Mouse (Mus musculus): ENCODE data around the gene Tns3. TPM values are rescaled to one million over a fixed set of nuclear protein-coding genes. Genes with fewer than 3 reads are reported as not detected.

The Tns3 gene
- polyA plus RNA-seq, 1 experiment from 2014 or later, result 49.6 TPM

- WGBS, result 87% methylated on average over 7 of the region's 7 CpGs
- ATAC-seq (ENCODE audit: insufficient number of reproducible peaks, insufficient read depth, low FRiP score, low TSS enrichment, low read depth), result no peak
- Histone ChIP-seq H3K9me3 (no peaks in the 10 kb centered on the region), H3K27me3 (no peaks in the 10 kb centered on the region), H3K36me3 (peaks cover 99% of the 10 kb centered on the region), H3K4me1 (replicated peaks) (no peaks in the 10 kb centered on the region), H3K4me2 (no peak overlapping the region), H3K4me3 (replicated peaks) (no peak overlapping the region), H3K9ac (replicated peaks) (no peak overlapping the region), H3K27ac (no peak overlapping the region)
These were observed 150.7 kb downstream of the Tns3 start for GRCm38 (mm10) chr11:8513359-8514253.

GRCm38 (mm10) chr11:8510294-8510693 lies 154.0 kb downstream of the Tns3 start:
- H3K27me3 ChIP-seq, result no peaks in the 10 kb centered on the region
- H3K4me3 ChIP-seq (replicated peaks), result no peak overlapping the region
- no peak overlapping the region for H3K27ac ChIP-seq
- no peaks in the 10 kb centered on the region for H3K4me1 ChIP-seq (replicated peaks)
- no peak overlapping the region for H3K9ac ChIP-seq (replicated peaks)
- ATAC-seq (ENCODE audit: insufficient number of reproducible peaks, insufficient read depth, low FRiP score, low TSS enrichment, low read depth), result no peak
- no peaks in the 10 kb centered on the region for H3K9me3 ChIP-seq
- H3K36me3 ChIP-seq, result peaks cover 98% of the 10 kb centered on the region
- 81% methylated on average over 2 of the region's 2 CpGs for WGBS
- no peak overlapping the region for H3K4me2 ChIP-seq

- H3K36me3 ChIP-seq, result peaks cover 98% of the 10 kb centered on the region
- ATAC-seq (ENCODE audit: insufficient number of reproducible peaks, insufficient read depth, low FRiP score, low TSS enrichment, low read depth), result no peak
- no peak overlapping the region for H3K9ac ChIP-seq (replicated peaks)
- H3K4me1 ChIP-seq (replicated peaks), result no peaks in the 10 kb centered on the region
- no peaks in the 10 kb centered on the region for H3K9me3 ChIP-seq
- no peaks in the 10 kb centered on the region for H3K27me3 ChIP-seq
- WGBS, result 78% methylated on average over 7 of the region's 7 CpGs
- H3K4me2 ChIP-seq, result no peak overlapping the region
- H3K4me3 ChIP-seq (replicated peaks), result no peak overlapping the region
- no peak overlapping the region for H3K27ac ChIP-seq
These were observed 154.7 kb downstream of the Tns3 start for GRCm38 (mm10) chr11:8509614-8510013.

GRCm38 (mm10) chr11:8503735-8504134 lies 160.6 kb downstream of the Tns3 start:
- peaks cover 99% of the 10 kb centered on the region for H3K36me3 ChIP-seq
- H3K9me3 ChIP-seq, result no peaks in the 10 kb centered on the region
- no peaks in the 10 kb centered on the region for H3K27me3 ChIP-seq
- ATAC-seq (ENCODE audit: insufficient number of reproducible peaks, insufficient read depth, low FRiP score, low TSS enrichment, low read depth), result peak; percentile 63; the same call in 1 of the 2 replicates
- no peak overlapping the region; the same call in 1 of the 2 replicates for H3K27ac ChIP-seq
- WGBS, result 22% methylated on average over 11 of the region's 11 CpGs
- H3K4me1 ChIP-seq (replicated peaks), result peaks cover 12% of the 10 kb centered on the region
- no peak overlapping the region for H3K9ac ChIP-seq (replicated peaks)
- H3K4me2 ChIP-seq, result no peak overlapping the region
- H3K4me3 ChIP-seq (replicated peaks), result no peak overlapping the region

- Histone ChIP-seq H3K4me1 (replicated peaks) (peaks cover 25% of the 10 kb centered on the region), H3K27ac (no peak overlapping the region), H3K9me3 (no peaks in the 10 kb centered on the region), H3K9ac (replicated peaks) (no peak overlapping the region), H3K4me2 (no peak overlapping the region), H3K36me3 (peaks cover 95% of the 10 kb centered on the region), H3K27me3 (no peaks in the 10 kb centered on the region), H3K4me3 (replicated peaks) (no peak overlapping the region)
- WGBS, result 91% methylated on average over 6 of the region's 6 CpGs
- no peak for ATAC-seq (ENCODE audit: insufficient number of reproducible peaks, insufficient read depth, low FRiP score, low TSS enrichment, low read depth)
These were observed 163.5 kb downstream of the Tns3 start for GRCm38 (mm10) chr11:8500855-8501254.

- no peak for ATAC-seq (ENCODE audit: insufficient number of reproducible peaks, insufficient read depth, low FRiP score, low TSS enrichment, low read depth)
These were observed 167.2 kb downstream of the Tns3 start for GRCm38 (mm10) chr11:8497136-8497535.

GRCm38 (mm10) chr11:8496686-8497085 lies 167.6 kb downstream of the Tns3 start:
- ATAC-seq (ENCODE audit: insufficient number of reproducible peaks, insufficient read depth, low FRiP score, low TSS enrichment, low read depth), result no peak
- 52% methylated on average over 5 of the region's 5 CpGs for WGBS
- H3K4me2 ChIP-seq, result no peak overlapping the region
- no peaks in the 10 kb centered on the region for H3K9me3 ChIP-seq
- H3K9ac ChIP-seq (replicated peaks), result no peak overlapping the region
- peaks cover 93% of the 10 kb centered on the region for H3K36me3 ChIP-seq
- H3K27me3 ChIP-seq, result no peaks in the 10 kb centered on the region
- no peak overlapping the region for H3K4me3 ChIP-seq (replicated peaks)
- peaks cover 13% of the 10 kb centered on the region; the same call in 1 of the 2 replicates for H3K4me1 ChIP-seq (replicated peaks)
- peak overlapping the region; percentile 54; the same call in 1 of the 2 replicates for H3K27ac ChIP-seq

More at GRCm38 (mm10) chr11:8497136-8497535, 167.2 kb downstream of the Tns3 start:
- Histone ChIP-seq H3K27me3 (no peaks in the 10 kb centered on the region), H3K27ac (peak overlapping the region; percentile 54; the same call in 1 of the 2 replicates), H3K36me3 (peaks cover 93% of the 10 kb centered on the region), H3K4me1 (replicated peaks) (peaks cover 13% of the 10 kb centered on the region; the same call in 1 of the 2 replicates), H3K9ac (replicated peaks) (no peak overlapping the region), H3K9me3 (no peaks in the 10 kb centered on the region), H3K4me2 (no peak overlapping the region), H3K4me3 (replicated peaks) (no peak overlapping the region)
- 84% methylated on average over 6 of the region's 6 CpGs for WGBS

GRCm38 (mm10) chr11:8495801-8496200 lies 168.5 kb downstream of the Tns3 start:
- Histone ChIP-seq H3K36me3 (peaks cover 93% of the 10 kb centered on the region), H3K9me3 (no peaks in the 10 kb centered on the region)
- 80% methylated on average over 7 of the region's 7 CpGs for WGBS

GRCm38 (mm10) chr11:8495036-8495435 lies 169.3 kb downstream of the Tns3 start:
- H3K27ac ChIP-seq, result no peak overlapping the region
- H3K27me3 ChIP-seq, result no peaks in the 10 kb centered on the region
- ATAC-seq (ENCODE audit: insufficient number of reproducible peaks, insufficient read depth, low FRiP score, low TSS enrichment, low read depth), result no peak
- H3K4me2 ChIP-seq, result no peak overlapping the region
- no peaks in the 10 kb centered on the region for H3K9me3 ChIP-seq
- WGBS, result 76% methylated on average over 8 of the region's 8 CpGs
- H3K36me3 ChIP-seq, result peaks cover 93% of the 10 kb centered on the region
- no peak overlapping the region for H3K9ac ChIP-seq (replicated peaks)
- H3K4me3 ChIP-seq (replicated peaks), result no peak overlapping the region
- H3K4me1 ChIP-seq (replicated peaks), result peaks cover 13% of the 10 kb centered on the region; the same call in 1 of the 2 replicates

More at GRCm38 (mm10) chr11:8495801-8496200, 168.5 kb downstream of the Tns3 start:
- Histone ChIP-seq H3K9ac (replicated peaks) (no peak overlapping the region), H3K4me3 (replicated peaks) (no peak overlapping the region), H3K4me1 (replicated peaks) (peaks cover 13% of the 10 kb centered on the region; the same call in 1 of the 2 replicates), H3K4me2 (no peak overlapping the region), H3K27ac (no peak overlapping the region), H3K27me3 (no peaks in the 10 kb centered on the region)
- ATAC-seq (ENCODE audit: insufficient number of reproducible peaks, insufficient read depth, low FRiP score, low TSS enrichment, low read depth), result no peak

GRCm38 (mm10) chr11:8493931-8494490 lies 170.3 kb downstream of the Tns3 start:
- H3K36me3 ChIP-seq, result peaks cover 90% of the 10 kb centered on the region
- no peak overlapping the region for H3K4me2 ChIP-seq
- peaks cover 13% of the 10 kb centered on the region; the same call in 1 of the 2 replicates for H3K4me1 ChIP-seq (replicated peaks)
- H3K9ac ChIP-seq (replicated peaks), result no peak overlapping the region
- no peak overlapping the region for H3K4me3 ChIP-seq (replicated peaks)
- no peak for ATAC-seq (ENCODE audit: insufficient number of reproducible peaks, insufficient read depth, low FRiP score, low TSS enrichment, low read depth)
- H3K9me3 ChIP-seq, result no peaks in the 10 kb centered on the region
- H3K27me3 ChIP-seq, result no peaks in the 10 kb centered on the region
- 70% methylated on average over 8 of the region's 8 CpGs for WGBS
- H3K27ac ChIP-seq, result no peak overlapping the region

- 92% methylated on average over 10 of the region's 10 CpGs for WGBS
- H3K36me3 ChIP-seq, result peaks cover 90% of the 10 kb centered on the region
- no peak overlapping the region for H3K4me3 ChIP-seq (replicated peaks)
- no peak overlapping the region for H3K27ac ChIP-seq
- ATAC-seq (ENCODE audit: insufficient number of reproducible peaks, insufficient read depth, low FRiP score, low TSS enrichment, low read depth), result no peak
- peaks cover 10% of the 10 kb centered on the region; the same call in 1 of the 2 replicates for H3K4me1 ChIP-seq (replicated peaks)
- H3K9me3 ChIP-seq, result no peaks in the 10 kb centered on the region
- H3K27me3 ChIP-seq, result no peaks in the 10 kb centered on the region
- no peak overlapping the region for H3K9ac ChIP-seq (replicated peaks)
- H3K4me2 ChIP-seq, result no peak overlapping the region
These were observed 172.0 kb downstream of the Tns3 start for GRCm38 (mm10) chr11:8492332-8492731.

Data from limb, embryonic 12.5 days (tissue).